Mouse (Mus musculus) cerebellum, adult 9-11 months (tissue): ENCODE results near the gene Crybg1.

Experiments used
- DNase-seq: peaks from one replicate; pipeline ENCODE4 v3.0.0; 2022

Crybg1 gene

GRCm38 (mm10) chr10:44091757-44092156 is 56.9 kb downstream of the Crybg1 start:
- no peak for DNase-seq

GRCm38 (mm10) chr10:44080351-44080750 is 68.3 kb downstream of the Crybg1 start:
- DNase-seq, result no peak

GRCm38 (mm10) chr10:44078799-44079521 is 69.7 kb downstream of the Crybg1 start:
- no peak for DNase-seq

- DNase-seq, result peak; percentile 8
Measured at GRCm38 (mm10) chr10:44071095-44071494, 77.6 kb downstream of the Crybg1 start.

- no peak for DNase-seq
Measured at GRCm38 (mm10) chr10:44069131-44069530, 79.5 kb downstream of the Crybg1 start.

- no peak for DNase-seq
Measured at GRCm38 (mm10) chr10:44065848-44066360, 82.7 kb downstream of the Crybg1 start.

GRCm38 (mm10) chr10:44062981-44063380 is 85.7 kb downstream of the Crybg1 start:
- DNase-seq, result no peak

- no peak for DNase-seq
Measured at GRCm38 (mm10) chr10:44050913-44051312, 97.7 kb downstream of the Crybg1 start.

- no peak for DNase-seq
Measured at GRCm38 (mm10) chr10:44044727-44045126, 103.9 kb downstream of the Crybg1 start.

GRCm38 (mm10) chr10:44043630-44044029 is 105.0 kb downstream of the Crybg1 start:
- no peak for DNase-seq

GRCm38 (mm10) chr10:44039185-44039584 is 109.5 kb downstream of the Crybg1 start:
- DNase-seq, result no peak

GRCm38 (mm10) chr10:44037918-44038544 is 110.6 kb downstream of the Crybg1 start:
- no peak for DNase-seq

- DNase-seq, result no peak
Measured at GRCm38 (mm10) chr10:44029566-44029965, 119.1 kb downstream of the Crybg1 start.

GRCm38 (mm10) chr10:44027226-44027625 is 121.4 kb downstream of the Crybg1 start:
- no peak for DNase-seq

- DNase-seq, result no peak
Measured at GRCm38 (mm10) chr10:44026105-44026504, 122.5 kb downstream of the Crybg1 start.

GRCm38 (mm10) chr10:44024705-44025104 is 123.9 kb downstream of the Crybg1 start:
- DNase-seq, result no peak

GRCm38 (mm10) chr10:44020141-44020540 is 128.5 kb downstream of the Crybg1 start:
- no peak for DNase-seq

GRCm38 (mm10) chr10:44018562-44018961 is 130.1 kb downstream of the Crybg1 start:
- no peak for DNase-seq

- no peak for DNase-seq
Measured at GRCm38 (mm10) chr10:44015631-44016030, 133.0 kb downstream of the Crybg1 start.

- DNase-seq, result no peak
Measured at GRCm38 (mm10) chr10:44013885-44014284, 134.8 kb downstream of the Crybg1 start.

GRCm38 (mm10) chr10:44011408-44011807 is 137.2 kb downstream of the Crybg1 start:
- no peak for DNase-seq

GRCm38 (mm10) chr10:44008808-44009207 is 139.8 kb downstream of the Crybg1 start:
- no peak for DNase-seq

- no peak for DNase-seq
Measured at GRCm38 (mm10) chr10:44006815-44007214, 141.8 kb downstream of the Crybg1 start.
